Mouse (Mus musculus) kidney, embryonic 16.5 days (tissue): Measurements from ENCODE around the gene Med27. TPM values are rescaled to one million over a fixed set of nuclear protein-coding genes. Genes with fewer than 3 reads are reported as not detected.

Experiments used
- ATAC-seq: fragments of 200-750 bp; cut with Nextera tagmentation; 2 replicates; pipeline ENCODE4 v1.8.0; 2017; ENCODE audit warnings: moderate TSS enrichment; ENCODE audit not compliant: low FRiP score, low TSS enrichment
- H3K27ac ChIP-seq: fragments of 300-500 bp; sonication (generic); 2 replicates; pipeline ENCODE4 v1.5.1; 2014; ENCODE audit warnings: low read length
- H3K27me3 ChIP-seq: fragments of 300-500 bp; sonication (generic); 2 replicates; pipeline ENCODE4 v1.6.1; 2014; ENCODE audit warnings: low read length, control low read depth, mixed read lengths; ENCODE audit not compliant: insufficient read depth
- H3K36me3 ChIP-seq: fragments of 300-500 bp; sonication (generic); 2 replicates; pipeline ENCODE4 v1.6.1; 2014; ENCODE audit warnings: low read length, control low read depth, mixed read lengths; ENCODE audit not compliant: insufficient read depth
- H3K4me1 ChIP-seq: fragments of 300-500 bp; sonication (generic); 2 replicates; pipeline ENCODE4 v1.6.1; 2014; ENCODE audit warnings: low read length, control low read depth, mixed read lengths; ENCODE audit not compliant: insufficient read depth
- H3K4me2 ChIP-seq: fragments of 300-500 bp; sonication (generic); replicated peaks from 2 replicates; pipeline ENCODE4 v1.6.1; 2014; ENCODE audit warnings: low read depth, low read length
- H3K4me3 ChIP-seq: fragments of 300-500 bp; sonication (generic); 2 replicates; pipeline ENCODE4 v1.5.1; 2014; ENCODE audit warnings: mild to moderate bottlenecking, low read length
- H3K9ac ChIP-seq: fragments of 300-500 bp; sonication (generic); replicated peaks from 2 replicates; pipeline ENCODE4 v1.6.1; 2014; ENCODE audit warnings: low read length
- H3K9me3 ChIP-seq: fragments of 300-500 bp; sonication (generic); 2 replicates; pipeline ENCODE4 v1.6.1; 2016; ENCODE audit warnings: low read length, control low read depth
- WGBS: fragments of 180-500 bp; shearing (Covaris S2); extraction: QIAGEN DNeasy Blood & Tissue Kit; methylation state at CpG from one replicate; pipeline ENCODE4 v1.1.7; 2014; 5-methylcytosine and 5-hydroxymethylcytosine counted together
- polyA plus RNA-seq: library from polyadenylated mRNA; unstranded; fragments of >200 nt; fragmentation: Nextera tagmentation; extraction: Ambion mirVana; gene quantifications from 2 replicates; pipeline ENCODE4 v1.2.1, GENCODE M21; 2015

Gene Med27
- polyA plus RNA-seq, 1 experiment from 2014 or later = 53.0 TPM

GRCm38 (mm10) chr2:29423059-29423458 is 76.4 kb downstream of the Med27 start:
- H3K4me2 ChIP-seq = no peak overlapping the region
- H3K4me1 ChIP-seq = peaks cover 14% of the 10 kb centered on the region
- H3K9me3 ChIP-seq = no peaks in the 10 kb centered on the region
- no peak overlapping the region for H3K27ac ChIP-seq
- no peak for ATAC-seq
- H3K4me3 ChIP-seq = no peak overlapping the region
- WGBS = 70% methylated on average over 3 of the region's 3 CpGs
- no peaks in the 10 kb centered on the region for H3K36me3 ChIP-seq
- no peaks in the 10 kb centered on the region for H3K27me3 ChIP-seq
- no peak overlapping the region for H3K9ac ChIP-seq

GRCm38 (mm10) chr2:29425386-29425785 is 78.8 kb downstream of the Med27 start:
- Histone ChIP-seq H3K9me3 (no peaks in the 10 kb centered on the region), H3K9ac (no peak overlapping the region)
- no peak for ATAC-seq

GRCm38 (mm10) chr2:29426684-29427083 is 80.1 kb downstream of the Med27 start:
- 76% methylated on average over 3 of the region's 3 CpGs for WGBS

More at GRCm38 (mm10) chr2:29425386-29425785, 78.8 kb downstream of the Med27 start:
- Histone ChIP-seq H3K27ac (no peak overlapping the region), H3K4me1 (no peaks in the 10 kb centered on the region), H3K27me3 (no peaks in the 10 kb centered on the region), H3K4me3 (no peak overlapping the region), H3K4me2 (no peak overlapping the region), H3K36me3 (no peaks in the 10 kb centered on the region)
- WGBS = 76% methylated on average over 2 of the region's 2 CpGs

GRCm38 (mm10) chr2:29432565-29432964 is 85.9 kb downstream of the Med27 start:
- no peaks in the 10 kb centered on the region for H3K4me1 ChIP-seq
- 76% methylated on average over 5 of the region's 5 CpGs for WGBS
- H3K4me3 ChIP-seq = no peak overlapping the region

More at GRCm38 (mm10) chr2:29426684-29427083, 80.1 kb downstream of the Med27 start:
- ATAC-seq = no peak
- H3K4me1 ChIP-seq = no peaks in the 10 kb centered on the region
- H3K4me3 ChIP-seq = no peak overlapping the region
- no peak overlapping the region for H3K9ac ChIP-seq
- no peaks in the 10 kb centered on the region for H3K9me3 ChIP-seq
- H3K36me3 ChIP-seq = no peaks in the 10 kb centered on the region
- H3K4me2 ChIP-seq = no peak overlapping the region
- no peaks in the 10 kb centered on the region for H3K27me3 ChIP-seq
- H3K27ac ChIP-seq = no peak overlapping the region

GRCm38 (mm10) chr2:29436376-29436775 is 89.8 kb downstream of the Med27 start:
- Histone ChIP-seq H3K36me3 (no peaks in the 10 kb centered on the region), H3K4me2 (no peak overlapping the region), H3K9me3 (no peaks in the 10 kb centered on the region), H3K27me3 (no peaks in the 10 kb centered on the region), H3K27ac (no peak overlapping the region), H3K9ac (no peak overlapping the region), H3K4me1 (peaks cover 7% of the 10 kb centered on the region; the same call in 1 of the 2 replicates), H3K4me3 (no peak overlapping the region)
- no peak for ATAC-seq
- 96% methylated on average over 6 of the region's 6 CpGs for WGBS

More at GRCm38 (mm10) chr2:29432565-29432964, 85.9 kb downstream of the Med27 start:
- Histone ChIP-seq H3K27me3 (no peaks in the 10 kb centered on the region), H3K27ac (no peak overlapping the region), H3K36me3 (no peaks in the 10 kb centered on the region), H3K9ac (no peak overlapping the region), H3K9me3 (no peaks in the 10 kb centered on the region), H3K4me2 (no peak overlapping the region)
- ATAC-seq = no peak

GRCm38 (mm10) chr2:29437111-29437510 is 90.5 kb downstream of the Med27 start:
- peaks cover 7% of the 10 kb centered on the region; the same call in 1 of the 2 replicates for H3K4me1 ChIP-seq
- H3K9me3 ChIP-seq = no peaks in the 10 kb centered on the region
- H3K4me3 ChIP-seq = no peak overlapping the region
- no peaks in the 10 kb centered on the region for H3K27me3 ChIP-seq
- H3K27ac ChIP-seq = no peak overlapping the region
- H3K36me3 ChIP-seq = no peaks in the 10 kb centered on the region
- no peak for ATAC-seq
- WGBS = 69% methylated on average over 5 of the region's 5 CpGs
- H3K4me2 ChIP-seq = no peak overlapping the region
- H3K9ac ChIP-seq = no peak overlapping the region

GRCm38 (mm10) chr2:29437861-29438529 is 91.4 kb downstream of the Med27 start:
- H3K27me3 ChIP-seq = no peaks in the 10 kb centered on the region
- H3K27ac ChIP-seq = no peak overlapping the region
- 82% methylated on average over 4 of the region's 4 CpGs for whole genome bisulfite sequencing
- H3K4me1 ChIP-seq = peaks cover 7% of the 10 kb centered on the region; the same call in 1 of the 2 replicates
- H3K9ac ChIP-seq = no peak overlapping the region
- no peaks in the 10 kb centered on the region for H3K36me3 ChIP-seq
- no peaks in the 10 kb centered on the region for H3K9me3 ChIP-seq
- no peak overlapping the region for H3K4me2 ChIP-seq
- H3K4me3 ChIP-seq = no peak overlapping the region
- no peak for ATAC-seq

GRCm38 (mm10) chr2:29438530-29438862 is 91.9 kb downstream of the Med27 start:
- Histone ChIP-seq H3K9me3 (no peaks in the 10 kb centered on the region), H3K4me3 (no peak overlapping the region), H3K27me3 (no peaks in the 10 kb centered on the region), H3K36me3 (no peaks in the 10 kb centered on the region), H3K4me2 (no peak overlapping the region), H3K4me1 (peaks cover 7% of the 10 kb centered on the region; the same call in 1 of the 2 replicates), H3K27ac (no peak overlapping the region), H3K9ac (no peak overlapping the region)
- 64% methylated on average over 5 of the region's 5 CpGs for WGBS
- ATAC-seq = no peak

GRCm38 (mm10) chr2:29438986-29439385 is 92.4 kb downstream of the Med27 start:
- Histone ChIP-seq H3K9me3 (no peaks in the 10 kb centered on the region), H3K9ac (no peak overlapping the region), H3K4me1 (peaks cover 7% of the 10 kb centered on the region; the same call in 1 of the 2 replicates), H3K4me2 (no peak overlapping the region), H3K4me3 (no peak overlapping the region), H3K36me3 (no peaks in the 10 kb centered on the region), H3K27ac (no peak overlapping the region), H3K27me3 (no peaks in the 10 kb centered on the region)
- no peak for ATAC-seq
- 58% methylated on average over 1 of the region's 1 CpGs for WGBS

GRCm38 (mm10) chr2:29439396-29439795 is 92.8 kb downstream of the Med27 start:
- H3K4me3 ChIP-seq = no peak overlapping the region
- no peaks in the 10 kb centered on the region for H3K36me3 ChIP-seq
- no peak for ATAC-seq
- H3K9me3 ChIP-seq = no peaks in the 10 kb centered on the region
- WGBS = 65% methylated on average over 7 of the region's 7 CpGs
- no peak overlapping the region for H3K27ac ChIP-seq
- no peak overlapping the region for H3K4me2 ChIP-seq
- peaks cover 7% of the 10 kb centered on the region; the same call in 1 of the 2 replicates for H3K4me1 ChIP-seq
- H3K27me3 ChIP-seq = no peaks in the 10 kb centered on the region
- H3K9ac ChIP-seq = no peak overlapping the region
